ENCODE assay signal across 8 mouse cellular contexts in genomic region chr4:58913336-58914026, GRCm38 (mm10). TPM values are rescaled to one million over a fixed set of nuclear protein-coding genes. Genes with fewer than 3 reads are reported as not detected.
A peak's percentile ranks its signal among the peaks of the same experiment; 100 is the strongest.
DNase-seq lines count a peak whose midpoint lies in the region; ATAC-seq and TF ChIP-seq lines count a peak whose summit lies in the region.

No protein-coding gene starts in this region.

- H3K4me3 ChIP-seq in heart, embryonic 16.5 days (ENCODE audit: low read length) = peak overlapping the region; percentile 95
- H3K4me3 ChIP-seq in embryonic facial prominence, embryonic 15.5 days (replicated peaks) = peak overlapping the region; percentile 85
- H3K4me3 ChIP-seq in limb, embryonic 15.5 days = peak overlapping the region; percentile 92
- H3K4me3 ChIP-seq in myocyte = peak overlapping the region; percentile 67

- H3ac ChIP-seq in myocyte (ENCODE audit: control insufficient read depth, insufficient read length) = peak overlapping the region; percentile 100

- WGBS in heart, embryonic 16.5 days = 38% methylated on average over 3 of the region's 3 CpGs
- WGBS in embryonic facial prominence, embryonic 15.5 days = 36% methylated on average over 3 of the region's 3 CpGs
- WGBS in limb, embryonic 15.5 days = 23% methylated on average over 3 of the region's 3 CpGs

- ATAC-seq in heart, embryonic 16.5 days (replicated peaks; ENCODE audit: extremely low read depth, insufficient read depth, low FRiP score) = no peak
- ATAC-seq in embryonic facial prominence, embryonic 15.5 days (ENCODE audit: insufficient number of reproducible peaks, low FRiP score, low TSS enrichment, low read depth) = no peak
- no peak for ATAC-seq in limb, embryonic 15.5 days (ENCODE audit: insufficient number of reproducible peaks, low FRiP score, low TSS enrichment, low read depth)

- no peaks in the 10 kb centered on the region for H3K36me3 ChIP-seq in heart, embryonic 16.5 days (ENCODE audit: control insufficient read depth, insufficient read depth)
- no peaks in the 10 kb centered on the region for H3K36me3 ChIP-seq in embryonic facial prominence, embryonic 15.5 days
- no peaks in the 10 kb centered on the region for H3K36me3 ChIP-seq in limb, embryonic 15.5 days
- no peaks in the 10 kb centered on the region for H3K36me3 ChIP-seq in myocyte (ENCODE audit: control insufficient read depth, insufficient read depth)

- peak overlapping the region; percentile 94 for H3K9ac ChIP-seq in heart, embryonic 16.5 days (ENCODE audit: low read length)
- H3K9ac ChIP-seq in embryonic facial prominence, embryonic 15.5 days = no peak overlapping the region
- no peak overlapping the region for H3K9ac ChIP-seq in limb, embryonic 15.5 days

- DNase-seq in heart, adult 11 months = no peak
- no peak for DNase-seq in B cell, adult 2 months
- no peak for DNase-seq in thymus, postnatal 25 days
- DNase-seq in cerebellum, postnatal 10 days = no peak

- no peaks in the 10 kb centered on the region for H3K9me3 ChIP-seq in heart, embryonic 16.5 days (replicated peaks; ENCODE audit: control insufficient read depth, low read length)
- H3K9me3 ChIP-seq in embryonic facial prominence, embryonic 15.5 days (replicated peaks) = no peaks in the 10 kb centered on the region
- H3K9me3 ChIP-seq in limb, embryonic 15.5 days = no peaks in the 10 kb centered on the region

- H3K27me3 ChIP-seq in heart, embryonic 16.5 days (ENCODE audit: control insufficient read depth, insufficient read depth, low read length) = no peaks in the 10 kb centered on the region
- H3K27me3 ChIP-seq in embryonic facial prominence, embryonic 15.5 days = no peaks in the 10 kb centered on the region
- no peaks in the 10 kb centered on the region for H3K27me3 ChIP-seq in limb, embryonic 15.5 days
- no peaks in the 10 kb centered on the region for H3K27me3 ChIP-seq in myocyte (ENCODE audit: control insufficient read depth, insufficient read depth, insufficient read length)

- peaks cover 30% of the 10 kb centered on the region for H3K79me2 ChIP-seq in myocyte (ENCODE audit: control insufficient read depth, insufficient read depth)

- no peak for TF ChIP-seq POLR2A in myocyte (IDR thresholded peaks at IDR 0.05; ENCODE audit: insufficient read length, low read depth)

- H3K27ac ChIP-seq in heart, embryonic 16.5 days (ENCODE audit: low read length) = no peak overlapping the region
- no peak overlapping the region for H3K27ac ChIP-seq in embryonic facial prominence, embryonic 15.5 days (replicated peaks)
- H3K27ac ChIP-seq in limb, embryonic 15.5 days = peak overlapping the region; percentile 98; the same call in 1 of the 2 replicates

- H3K4me2 ChIP-seq in heart, embryonic 16.5 days (ENCODE audit: low read depth, low read length) = peak overlapping the region; percentile 68
- H3K4me2 ChIP-seq in embryonic facial prominence, embryonic 15.5 days (replicated peaks) = peak overlapping the region; percentile 64
- H3K4me2 ChIP-seq in limb, embryonic 15.5 days = peak overlapping the region; percentile 60
- H3K4me2 ChIP-seq in myocyte (ENCODE audit: low read depth) = peak overlapping the region; percentile 92

- H3K4me1 ChIP-seq in heart, embryonic 16.5 days (ENCODE audit: control insufficient read depth, insufficient read depth, low read length) = peaks cover 17% of the 10 kb centered on the region
- peaks cover 14% of the 10 kb centered on the region for H3K4me1 ChIP-seq in embryonic facial prominence, embryonic 15.5 days
- peaks cover 9% of the 10 kb centered on the region for H3K4me1 ChIP-seq in limb, embryonic 15.5 days

TF ChIP-seq in myocyte, 11 proteins besides CTCF, POLR2A, EP300 and RAD21:
- peak; percentile 59; the same call in 1 of the 2 replicates for TF ChIP-seq CEBPB (IDR thresholded peaks at IDR 0.05; ENCODE audit: insufficient read depth, poor library complexity, severe bottlenecking)
- TF ChIP-seq MYOG (IDR thresholded peaks at IDR 0.05; ENCODE audit: control insufficient read depth in 1 of 3, insufficient read depth in 1 of 3, insufficient read length in 2 of 3, low read depth in 2 of 3) = no peak

RNA-seq across cellular contexts. Expression of gene Ecpas, which starts 0.9 kb away (rescaled TPM):
- 21.2 and 27.1 TPM in 2 replicates for polyA plus RNA-seq in heart, embryonic 16.5 days (2015; fragmentation: Nextera tagmentation; extraction: Ambion mirVana)
- 26.8 and 34.8 TPM in 2 replicates for polyA plus RNA-seq in embryonic facial prominence, embryonic 15.5 days (2015; fragmentation: Nextera tagmentation; extraction: Ambion mirVana)
- 29.6 and 32.8 TPM in 2 replicates for polyA plus RNA-seq in limb, embryonic 15.5 days (2015; fragmentation: Nextera tagmentation; extraction: Ambion mirVana)
- 22.4 TPM for polyA plus RNA-seq in myocyte (2012; fragmentation: generic; extraction: Trizol)

RNA-seq across cellular contexts. Expression of gene Zkscan16, which starts 29.9 kb away (rescaled TPM):
- 0.06 TPM in 1 of 2 replicates, not detected in the other for polyA plus RNA-seq in heart, embryonic 16.5 days (2015; fragmentation: Nextera tagmentation; extraction: Ambion mirVana)
- 0.74 and 0.80 TPM in 2 replicates for polyA plus RNA-seq in embryonic facial prominence, embryonic 15.5 days (2015; fragmentation: Nextera tagmentation; extraction: Ambion mirVana)
- polyA plus RNA-seq in limb, embryonic 15.5 days (2015; fragmentation: Nextera tagmentation; extraction: Ambion mirVana) = 0.73 and 0.74 TPM in 2 replicates
- polyA plus RNA-seq in myocyte (2012; fragmentation: generic; extraction: Trizol) = not detected
